Mouse (Mus musculus) kidney, adult 8-10 months (tissue): ENCODE data around the gene Kif24.
"Not testable (repeated sequence)": the region's sequence is repeated elsewhere in the genome, so short reads cannot be mapped to it uniquely, and the experiment has no call there.

Experiments
- DNase-seq, 2 experiments: peaks; one replicate each; pipeline ENCODE4 v3.0.0; 2022

Gene Kif24

GRCm38 (mm10) chr4:41492951-41493350 lies 28.3 kb upstream of the Kif24 start:
- DNase-seq, result no peak

GRCm38 (mm10) chr4:41481601-41482017 lies 16.9 kb upstream of the Kif24 start:
- DNase-seq, result peak; percentile 56 to 68

GRCm38 (mm10) chr4:41480254-41480653 lies 15.6 kb upstream of the Kif24 start:
- no peak for DNase-seq

- DNase-seq, result no peak
Measured at GRCm38 (mm10) chr4:41479456-41479804, 14.7 kb upstream of the Kif24 start.

- no peak for DNase-seq
Measured at GRCm38 (mm10) chr4:41478751-41479455, 14.2 kb upstream of the Kif24 start.

- DNase-seq, result no peak
Measured at GRCm38 (mm10) chr4:41477648-41478160, 13.0 kb upstream of the Kif24 start.

GRCm38 (mm10) chr4:41471384-41471689 lies 6.7 kb upstream of the Kif24 start:
- DNase-seq, result no peak

GRCm38 (mm10) chr4:41470684-41471383 lies 6.1 kb upstream of the Kif24 start:
- DNase-seq, result no peak

GRCm38 (mm10) chr4:41470051-41470683 lies 5.5 kb upstream of the Kif24 start:
- peak in 1 of 2 experiments; percentile 19 for DNase-seq

GRCm38 (mm10) chr4:41469199-41469598 lies 4.5 kb upstream of the Kif24 start:
- peak; percentile 13 to 28 for DNase-seq

GRCm38 (mm10) chr4:41468396-41469080 lies 3.9 kb upstream of the Kif24 start:
- DNase-seq, result peak; percentile 67 to 82

GRCm38 (mm10) chr4:41465287-41465665 lies 589 bp upstream of the Kif24 start:
- no peak for DNase-seq

- not testable (repeated sequence) for DNase-seq
Measured at GRCm38 (mm10) chr4:41463051-41463738, 1.5 kb downstream of the Kif24 start.

GRCm38 (mm10) chr4:41460690-41461089 lies 4.0 kb downstream of the Kif24 start:
- DNase-seq, result no peak

GRCm38 (mm10) chr4:41447595-41447994 lies 17.1 kb downstream of the Kif24 start:
- no peak for DNase-seq

- DNase-seq, result no peak
Measured at GRCm38 (mm10) chr4:41442790-41443302, 21.8 kb downstream of the Kif24 start.

GRCm38 (mm10) chr4:41438931-41439330 lies 25.8 kb downstream of the Kif24 start:
- no peak for DNase-seq

- no peak for DNase-seq
Measured at GRCm38 (mm10) chr4:41416966-41417365, 47.7 kb downstream of the Kif24 start.

- DNase-seq, result no peak
Measured at GRCm38 (mm10) chr4:41409341-41409740, 55.3 kb downstream of the Kif24 start.

- DNase-seq, result no peak
Measured at GRCm38 (mm10) chr4:41407353-41407752, 57.3 kb downstream of the Kif24 start.

- no peak for DNase-seq
Measured at GRCm38 (mm10) chr4:41406597-41406996, 58.1 kb downstream of the Kif24 start.

- no peak for DNase-seq
Measured at GRCm38 (mm10) chr4:41401573-41401972, 63.1 kb downstream of the Kif24 start.

GRCm38 (mm10) chr4:41401167-41401566 lies 63.5 kb downstream of the Kif24 start:
- DNase-seq, result no peak
